Mouse (Mus musculus) lung, embryonic 15.5 days (tissue): ENCODE measurements around the gene Hcar1. TPM values are rescaled to one million over a fixed set of nuclear protein-coding genes. Genes with fewer than 3 reads are reported as not detected.

Experiments used
- ATAC-seq: fragments of 200-750 bp; cut with Nextera tagmentation; 2 replicates; pipeline ENCODE4 v1.8.0; 2017; ENCODE audit warnings: moderate number of reproducible peaks, borderline replicate concordance; ENCODE audit not compliant: low FRiP score, low TSS enrichment; ENCODE audit errors: extremely low read depth
- H3K27ac ChIP-seq: fragments of 300-500 bp; sonication (generic); 2 replicates; pipeline ENCODE4 v1.5.1; 2015; ENCODE audit warnings: moderate library complexity, mild to moderate bottlenecking, inconsistent platforms
- H3K27me3 ChIP-seq: fragments of 300-500 bp; sonication (generic); 2 replicates; pipeline ENCODE4 v1.6.1; 2015; ENCODE audit warnings: inconsistent platforms
- H3K36me3 ChIP-seq: fragments of 300-500 bp; sonication (generic); 2 replicates; pipeline ENCODE4 v1.6.1; 2015; ENCODE audit warnings: inconsistent platforms
- H3K4me1 ChIP-seq: fragments of 300-500 bp; sonication (generic); 2 replicates; pipeline ENCODE4 v1.6.1; 2015; ENCODE audit warnings: inconsistent platforms
- H3K4me2 ChIP-seq: fragments of 300-500 bp; sonication (generic); 2 replicates; pipeline ENCODE4 v1.6.1; 2015; ENCODE audit warnings: inconsistent platforms, mild to moderate bottlenecking, moderate library complexity
- H3K4me3 ChIP-seq: fragments of 300-500 bp; sonication (generic); 2 replicates; pipeline ENCODE4 v1.5.1; 2015; ENCODE audit warnings: mild to moderate bottlenecking, inconsistent platforms
- H3K9ac ChIP-seq: fragments of 300-500 bp; sonication (generic); 2 replicates; pipeline ENCODE4 v1.6.1; 2015; ENCODE audit warnings: inconsistent platforms
- H3K9me3 ChIP-seq: fragments of 300-500 bp; sonication (generic); 2 replicates; pipeline ENCODE4 v1.6.1; 2016; ENCODE audit warnings: inconsistent platforms
- WGBS: fragments of 180-500 bp; shearing (Covaris S2); methylation state at CpG from one replicate; pipeline ENCODE4 v1.1.7; 2015; 5-methylcytosine and 5-hydroxymethylcytosine counted together
- polyA plus RNA-seq: library from polyadenylated mRNA; unstranded; fragments of >200 nt; fragmentation: Nextera tagmentation; extraction: Ambion mirVana; gene quantifications from 2 replicates; pipeline ENCODE4 v1.2.1, GENCODE M21; 2015

Gene Hcar1
- polyA plus RNA-seq, 1 experiment from 2014 or later: 0.75 TPM

DNA sequence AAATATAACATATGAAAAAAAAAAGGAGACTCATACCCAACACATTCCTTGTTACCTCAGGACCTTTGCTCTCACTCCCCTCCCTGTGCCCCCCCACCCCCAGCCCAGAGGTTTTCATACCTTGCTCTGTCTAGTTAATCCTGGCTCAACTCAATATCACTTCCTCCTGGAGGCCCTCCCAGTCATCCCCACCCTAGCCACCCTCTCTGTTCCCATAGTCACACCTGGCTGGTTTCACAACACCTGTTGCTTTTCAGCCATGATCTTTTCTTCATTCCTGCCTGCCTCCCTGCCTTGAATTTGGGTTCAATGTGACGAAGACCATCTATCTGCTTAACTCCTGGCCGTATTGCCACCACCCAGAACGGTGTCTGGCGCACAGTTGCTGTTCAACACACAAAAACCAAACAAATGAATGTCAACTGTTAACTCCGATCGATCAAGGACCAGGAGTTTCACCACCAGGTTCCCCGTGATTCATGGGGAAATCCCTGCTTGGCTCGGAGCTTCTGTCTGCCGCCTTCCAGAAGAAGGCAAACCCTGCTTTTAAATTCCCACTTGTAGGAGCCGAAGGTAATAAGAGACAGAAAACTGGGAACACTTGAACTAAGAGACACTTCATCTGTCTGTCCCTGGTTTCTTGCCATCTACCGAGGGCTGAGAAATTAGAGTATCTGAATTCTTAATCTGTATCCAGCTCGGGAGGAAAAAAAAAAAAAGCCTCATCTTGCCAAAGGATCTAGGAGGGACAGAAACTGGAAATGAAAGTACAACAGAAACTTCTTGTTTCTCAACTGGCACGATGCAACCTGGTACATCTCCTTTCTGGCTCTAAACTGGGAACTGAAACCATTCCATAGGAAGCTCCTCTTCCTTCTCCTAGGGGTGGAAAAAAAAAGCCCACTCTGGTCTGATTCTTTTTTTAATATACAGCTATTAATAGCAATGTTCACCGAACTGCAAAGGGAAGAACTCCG, 17.2 kb downstream of the Hcar1 start:
- Histone ChIP-seq H3K4me1 (no peaks in the 10 kb centered on the region), H3K4me2 (no peak overlapping the region)
- ATAC-seq: no peak

GRCm38 (mm10) chr5:123858798-123859197, 21.0 kb downstream of the Hcar1 start:
- H3K27ac ChIP-seq: no peak overlapping the region
- no peak overlapping the region for H3K9ac ChIP-seq
- no peaks in the 10 kb centered on the region for H3K27me3 ChIP-seq
- H3K9me3 ChIP-seq: no peaks in the 10 kb centered on the region
- 59% methylated on average over 11 of the region's 11 CpGs for WGBS
- ATAC-seq: no peak
- H3K4me3 ChIP-seq: no peak overlapping the region
- no peaks in the 10 kb centered on the region for H3K4me1 ChIP-seq
- H3K36me3 ChIP-seq: no peaks in the 10 kb centered on the region
- H3K4me2 ChIP-seq: no peak overlapping the region

More for the DNA sequence above, 17.2 kb downstream of the Hcar1 start:
- Histone ChIP-seq H3K9me3 (no peaks in the 10 kb centered on the region), H3K27ac (no peak overlapping the region), H3K36me3 (no peaks in the 10 kb centered on the region), H3K4me3 (no peak overlapping the region), H3K27me3 (no peaks in the 10 kb centered on the region), H3K9ac (no peak overlapping the region)
- 69% methylated on average over 15 of the region's 15 CpGs for WGBS

- H3K9me3 ChIP-seq: no peaks in the 10 kb centered on the region
- H3K4me3 ChIP-seq: no peak overlapping the region
- no peak overlapping the region for H3K27ac ChIP-seq
- H3K4me1 ChIP-seq: peaks cover 3% of the 10 kb centered on the region; the same call in 1 of the 2 replicates
- ATAC-seq: no peak
- WGBS: 44% methylated on average over 9 of the region's 9 CpGs
- no peak overlapping the region for H3K4me2 ChIP-seq
- H3K36me3 ChIP-seq: no peaks in the 10 kb centered on the region
- no peaks in the 10 kb centered on the region for H3K27me3 ChIP-seq
- H3K9ac ChIP-seq: no peak overlapping the region
Observed at GRCm38 (mm10) chr5:123854511-123854910, 25.3 kb downstream of the Hcar1 start.

- H3K36me3 ChIP-seq: no peaks in the 10 kb centered on the region
- WGBS: 54% methylated on average over 11 of the region's 11 CpGs
Observed at GRCm38 (mm10) chr5:123853877-123854504, 25.8 kb downstream of the Hcar1 start.

GRCm38 (mm10) chr5:123851398-123851797, 28.4 kb downstream of the Hcar1 start:
- no peak for ATAC-seq
- no peak overlapping the region for H3K27ac ChIP-seq
- no peak overlapping the region for H3K4me2 ChIP-seq
- H3K9ac ChIP-seq: no peak overlapping the region
- H3K9me3 ChIP-seq: no peaks in the 10 kb centered on the region
- H3K4me3 ChIP-seq: no peak overlapping the region
- peaks cover 3% of the 10 kb centered on the region; the same call in 1 of the 2 replicates for H3K4me1 ChIP-seq
- no peaks in the 10 kb centered on the region for H3K27me3 ChIP-seq
- H3K36me3 ChIP-seq: no peaks in the 10 kb centered on the region
- 21% methylated on average over 2 of the region's 2 CpGs for WGBS

More at GRCm38 (mm10) chr5:123853877-123854504, 25.8 kb downstream of the Hcar1 start:
- peaks cover 3% of the 10 kb centered on the region; the same call in 1 of the 2 replicates for H3K4me1 ChIP-seq
- H3K4me3 ChIP-seq: no peak overlapping the region
- no peak overlapping the region for H3K9ac ChIP-seq
- H3K27me3 ChIP-seq: no peaks in the 10 kb centered on the region
- no peak overlapping the region for H3K4me2 ChIP-seq
- no peaks in the 10 kb centered on the region for H3K9me3 ChIP-seq
- H3K27ac ChIP-seq: no peak overlapping the region
- ATAC-seq: no peak

DNA sequence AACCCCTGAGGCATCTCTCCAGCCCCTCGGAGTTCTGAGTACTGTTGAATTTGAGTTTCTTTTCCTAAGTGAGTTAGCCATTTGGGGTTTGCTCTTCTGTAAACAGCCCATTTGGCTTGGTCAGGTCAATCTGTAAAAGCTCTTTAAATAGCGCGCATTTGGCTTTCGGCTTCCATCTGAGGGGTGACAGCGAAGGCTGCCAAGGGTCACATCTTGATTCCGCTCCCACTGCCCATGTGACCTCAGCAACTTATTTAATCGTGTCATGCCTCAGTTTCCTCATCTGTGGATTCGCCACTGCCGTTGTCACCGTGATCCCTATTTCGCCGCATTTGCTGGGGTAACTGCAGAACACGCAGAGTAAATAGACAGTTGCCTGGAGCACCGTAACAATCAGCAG, 35.5 kb downstream of the Hcar1 start:
- Histone ChIP-seq H3K4me2 (no peak overlapping the region), H3K27ac (no peak overlapping the region), H3K4me3 (no peak overlapping the region), H3K27me3 (no peaks in the 10 kb centered on the region), H3K9ac (no peak overlapping the region), H3K36me3 (no peaks in the 10 kb centered on the region), H3K4me1 (peaks cover 6% of the 10 kb centered on the region), H3K9me3 (no peaks in the 10 kb centered on the region)
- ATAC-seq: no peak
- WGBS: 88% methylated on average over 14 of the region's 14 CpGs

GRCm38 (mm10) chr5:123843816-123844215, 36.0 kb downstream of the Hcar1 start:
- Histone ChIP-seq H3K4me1 (peaks cover 6% of the 10 kb centered on the region), H3K27me3 (no peaks in the 10 kb centered on the region), H3K4me2 (no peak overlapping the region), H3K9ac (no peak overlapping the region), H3K9me3 (no peaks in the 10 kb centered on the region), H3K36me3 (no peaks in the 10 kb centered on the region), H3K27ac (no peak overlapping the region), H3K4me3 (no peak overlapping the region)
- ATAC-seq: no peak
- WGBS: 57% methylated on average over 4 of the region's 4 CpGs

DNA sequence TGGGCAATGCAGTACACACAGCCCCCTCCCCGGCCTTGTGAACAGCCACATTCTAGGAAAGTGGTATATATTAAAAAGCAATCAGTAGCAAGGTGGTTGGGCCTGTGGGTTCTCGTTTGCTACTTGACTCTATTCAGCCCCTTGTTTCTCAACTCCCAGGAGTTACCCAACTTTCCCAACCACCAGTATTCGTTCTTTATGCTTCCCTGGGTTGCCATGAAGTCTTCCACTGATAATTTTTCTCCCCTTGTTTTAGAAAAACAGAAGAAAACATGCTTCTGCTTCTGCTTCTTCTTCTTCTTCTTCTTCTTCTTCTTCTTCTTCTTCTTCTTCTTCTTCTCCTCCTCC, 36.9 kb downstream of the Hcar1 start:
- Histone ChIP-seq H3K4me1 (peaks cover 6% of the 10 kb centered on the region), H3K4me2 (no peak overlapping the region), H3K9me3 (no peaks in the 10 kb centered on the region), H3K9ac (no peak overlapping the region), H3K36me3 (no peaks in the 10 kb centered on the region), H3K27me3 (no peaks in the 10 kb centered on the region), H3K4me3 (no peak overlapping the region), H3K27ac (no peak overlapping the region)
- 69% methylated on average over 3 of the region's 3 CpGs for WGBS
- ATAC-seq: no peak

DNA sequence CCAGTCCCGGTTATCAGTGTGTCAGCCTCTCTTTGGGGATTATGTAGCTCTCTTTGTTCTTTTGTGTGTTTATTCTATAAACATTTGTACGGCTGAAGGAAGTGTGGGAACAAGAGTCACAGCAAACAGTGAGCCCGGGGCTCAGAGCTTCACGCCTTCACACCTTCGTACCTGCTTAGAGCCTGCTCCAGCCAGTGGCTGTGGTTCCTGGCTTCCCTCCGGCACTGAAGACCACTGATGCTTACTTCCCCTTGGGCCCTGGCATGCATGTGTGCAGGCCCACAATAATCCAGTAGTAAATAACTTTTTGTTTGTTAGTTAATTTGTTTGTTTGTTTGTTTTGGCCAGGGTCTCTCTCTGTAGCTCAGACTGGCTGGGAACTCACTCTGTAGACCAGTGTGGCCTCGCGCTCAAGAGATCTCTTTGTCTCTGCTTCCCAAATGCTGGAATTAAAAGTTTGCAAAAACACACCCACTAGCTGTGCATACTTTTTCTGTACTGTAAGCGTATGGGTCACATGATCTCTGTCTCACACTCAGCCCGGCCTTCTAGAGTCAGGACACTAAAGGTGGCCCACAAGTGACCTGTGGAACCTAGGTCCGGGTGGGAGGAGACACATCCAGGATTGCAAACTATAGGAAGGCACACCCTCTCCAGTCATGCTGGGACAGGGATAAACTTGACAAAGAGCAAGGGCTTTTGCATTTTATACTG, 37.4 kb downstream of the Hcar1 start:
- H3K9ac ChIP-seq: no peak overlapping the region

GRCm38 (mm10) chr5:123837371-123837770, 42.4 kb downstream of the Hcar1 start:
- Histone ChIP-seq H3K9ac (no peak overlapping the region), H3K4me3 (no peak overlapping the region), H3K36me3 (no peaks in the 10 kb centered on the region), H3K27me3 (no peaks in the 10 kb centered on the region), H3K27ac (no peak overlapping the region), H3K4me2 (no peak overlapping the region), H3K9me3 (no peaks in the 10 kb centered on the region), H3K4me1 (peaks cover 5% of the 10 kb centered on the region)
- WGBS: 33% methylated on average over 4 of the region's 4 CpGs
- no peak for ATAC-seq

More for the DNA sequence above, 37.4 kb downstream of the Hcar1 start:
- Histone ChIP-seq H3K4me3 (no peak overlapping the region), H3K36me3 (no peaks in the 10 kb centered on the region), H3K27ac (no peak overlapping the region), H3K27me3 (no peaks in the 10 kb centered on the region), H3K9me3 (no peaks in the 10 kb centered on the region), H3K4me2 (no peak overlapping the region), H3K4me1 (peaks cover 6% of the 10 kb centered on the region)
- ATAC-seq: no peak
- WGBS: 40% methylated on average over 11 of the region's 11 CpGs

GRCm38 (mm10) chr5:123834836-123835235, 45.0 kb downstream of the Hcar1 start:
- no peak for ATAC-seq

More at GRCm38 (mm10) chr5:123834836-123835235, 45.0 kb downstream of the Hcar1 start:
- no peak overlapping the region for H3K4me3 ChIP-seq
- H3K4me2 ChIP-seq: no peak overlapping the region
- no peak overlapping the region for H3K9ac ChIP-seq
- H3K4me1 ChIP-seq: no peaks in the 10 kb centered on the region
- no peaks in the 10 kb centered on the region for H3K9me3 ChIP-seq
- no peak overlapping the region for H3K27ac ChIP-seq
- no peaks in the 10 kb centered on the region for H3K27me3 ChIP-seq
- H3K36me3 ChIP-seq: no peaks in the 10 kb centered on the region
- 73% methylated on average over 3 of the region's 3 CpGs for WGBS
